Mouse (Mus musculus) testis, adult 2 months (tissue): ENCODE results near the gene Sike1. TPM values are rescaled to one million over a fixed set of nuclear protein-coding genes. Genes with fewer than 3 reads are reported as not detected.

Experiments used
- H3K27ac ChIP-seq: fragments of 200-500 bp; 2 replicates; pipeline ENCODE4 v1.5.1; 2012; ENCODE audit warnings: low read depth, low read length; ENCODE audit not compliant: control insufficient read depth, insufficient read depth
- H3K27me3 ChIP-seq: fragments of 200-500 bp; 2 replicates; pipeline ENCODE4 v1.6.1; 2012; ENCODE audit warnings: mild to moderate bottlenecking, low read length, moderate library complexity; ENCODE audit not compliant: control insufficient read depth, insufficient read depth
- H3K36me3 ChIP-seq: fragments of 200-500 bp; 2 replicates; pipeline ENCODE4 v1.6.1; 2012; ENCODE audit warnings: mild to moderate bottlenecking, low read length; ENCODE audit not compliant: control insufficient read depth, insufficient read depth
- H3K4me1 ChIP-seq: fragments of 200-500 bp; 2 replicates; pipeline ENCODE4 v1.6.1; 2012; ENCODE audit warnings: low read length; ENCODE audit not compliant: control insufficient read depth, insufficient read depth
- H3K4me3 ChIP-seq: fragments of 200-500 bp; 2 replicates; pipeline ENCODE4 v1.5.1; 2012; ENCODE audit warnings: low read depth, mild to moderate bottlenecking, low read length, moderate library complexity, mixed read lengths; ENCODE audit not compliant: control insufficient read depth
- CTCF ChIP-seq: fragments of 200-500 bp; IDR thresholded peaks from 2 replicates; pipeline ENCODE4 v1.5.1; 2012; ENCODE audit warnings: low read depth, mild to moderate bottlenecking, inconsistent platforms, low read length, moderate library complexity; ENCODE audit not compliant: control insufficient read depth, insufficient read depth, insufficient replicate concordance
- POLR2A ChIP-seq: fragments of 200-500 bp; IDR thresholded peaks from 2 replicates; pipeline ENCODE4 v1.6.1; 2012; ENCODE audit warnings: low read depth, mild to moderate bottlenecking, inconsistent platforms, low read length, moderate library complexity; ENCODE audit not compliant: control insufficient read depth
- polyA plus RNA-seq: library from polyadenylated mRNA; depleted of rRNA; stranded (reverse); fragments of >200 nt; gene quantifications from 2 replicates; pipeline ENCODE4 v1.2.3, GENCODE M21; 2012; rRNA removed

Sike1 gene
- 10.2 and 16.3 TPM in 2 replicates for polyA plus RNA-seq

DNA sequence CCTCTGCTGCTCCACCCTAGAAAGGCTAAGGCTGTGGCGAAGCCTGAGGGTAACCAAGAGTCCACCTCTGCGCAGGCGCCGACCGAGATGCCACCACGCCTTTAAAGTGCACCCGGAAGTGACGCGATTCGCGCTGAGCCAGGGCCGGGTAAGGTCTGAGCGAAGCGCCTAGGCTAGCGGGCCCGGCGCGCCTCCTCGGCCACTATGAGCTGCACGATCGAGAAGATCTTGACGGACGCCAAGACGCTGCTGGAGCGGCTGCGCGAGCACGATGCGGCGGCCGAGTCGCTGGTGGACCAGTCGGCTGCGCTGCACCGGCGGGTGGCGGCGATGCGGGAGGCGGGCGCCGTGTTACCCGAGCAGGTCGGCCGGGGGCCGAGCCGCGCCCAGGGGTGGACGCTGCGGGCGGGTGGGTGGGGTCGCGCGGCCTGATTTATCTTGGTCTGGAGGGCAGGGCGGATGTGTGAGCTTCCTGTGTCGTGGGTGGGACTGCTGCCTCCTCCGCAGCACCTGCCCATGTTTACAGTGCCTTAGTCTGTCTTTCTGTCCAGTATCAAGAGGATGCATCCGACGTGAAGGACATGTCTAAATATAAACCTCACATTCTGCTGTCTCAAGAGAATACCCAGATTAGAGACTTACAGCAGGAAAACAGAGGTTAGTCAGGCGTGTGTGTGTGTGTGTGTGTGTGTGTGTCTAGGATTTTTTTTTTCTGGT, at the start of gene Sike1:
Gene Sike1, plus strand, starts transcription at position 104 of the 717 bp plus-strand sequence.
- Histone ChIP-seq H3K27ac (peak within 1 kb of the TSS; percentile 76), H3K4me1 (peaks cover 2% of the 10 kb centered on the region; the same call in 1 of the 2 replicates), H3K27me3 (no peaks in the 10 kb centered on the region), H3K36me3 (no peaks in the 10 kb centered on the region), H3K4me3 (peak within 1 kb of the TSS; percentile 89)
- TF ChIP-seq POLR2A, result peak; percentile 96
- 0 out of 2 replicates have a peak, but pooled peaks have one; percentile 13 for TF ChIP-seq CTCF

DNA sequence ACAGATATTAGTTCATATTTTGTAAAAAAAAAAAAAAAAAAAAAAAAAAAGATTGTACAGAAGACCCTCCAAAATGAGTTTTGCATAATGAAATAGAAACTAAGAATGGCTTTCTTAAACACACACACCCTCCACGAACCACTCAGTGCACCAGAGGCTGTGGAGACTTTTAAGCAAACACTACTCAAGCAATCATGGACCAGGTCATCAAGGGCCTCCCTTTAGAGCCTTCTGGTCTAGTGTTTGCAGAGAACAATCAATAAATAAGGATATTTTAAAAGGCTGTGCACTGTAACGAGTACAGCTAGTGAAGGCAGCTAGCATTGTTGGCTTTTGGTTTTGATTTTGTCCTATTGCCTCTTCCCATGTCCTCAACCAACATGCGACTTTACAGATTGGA, 49.2 kb upstream of the Sike1 start:
- no peak overlapping the region for H3K4me3 ChIP-seq
- H3K4me1 ChIP-seq, result no peaks in the 10 kb centered on the region
- H3K36me3 ChIP-seq, result no peaks in the 10 kb centered on the region
- H3K27ac ChIP-seq, result no peak overlapping the region
- TF ChIP-seq CTCF (no peak), POLR2A (no peak)
- H3K27me3 ChIP-seq, result no peaks in the 10 kb centered on the region

- no peak overlapping the region for H3K4me3 ChIP-seq
- H3K4me1 ChIP-seq, result no peaks in the 10 kb centered on the region
- no peaks in the 10 kb centered on the region for H3K27me3 ChIP-seq
- H3K36me3 ChIP-seq, result no peaks in the 10 kb centered on the region
- H3K27ac ChIP-seq, result no peak overlapping the region
- TF ChIP-seq CTCF, result no peak
- no peak for TF ChIP-seq POLR2A
Observed at GRCm38 (mm10) chr3:102946861-102947260, 48.6 kb upstream of the Sike1 start.

GRCm38 (mm10) chr3:102954476-102954875, 41.0 kb upstream of the Sike1 start:
- no peak for TF ChIP-seq CTCF
- no peak for TF ChIP-seq POLR2A
- Histone ChIP-seq H3K27me3 (no peaks in the 10 kb centered on the region), H3K4me1 (peaks cover 2% of the 10 kb centered on the region; the same call in 1 of the 2 replicates), H3K36me3 (no peaks in the 10 kb centered on the region), H3K4me3 (no peak overlapping the region), H3K27ac (no peak overlapping the region)

- Histone ChIP-seq H3K36me3 (no peaks in the 10 kb centered on the region), H3K27ac (no peak overlapping the region), H3K4me3 (no peak overlapping the region), H3K4me1 (peaks cover 2% of the 10 kb centered on the region; the same call in 1 of the 2 replicates), H3K27me3 (no peaks in the 10 kb centered on the region)
- TF ChIP-seq CTCF (no peak), POLR2A (no peak)
Observed at GRCm38 (mm10) chr3:102955143-102955542, 40.4 kb upstream of the Sike1 start.

DNA sequence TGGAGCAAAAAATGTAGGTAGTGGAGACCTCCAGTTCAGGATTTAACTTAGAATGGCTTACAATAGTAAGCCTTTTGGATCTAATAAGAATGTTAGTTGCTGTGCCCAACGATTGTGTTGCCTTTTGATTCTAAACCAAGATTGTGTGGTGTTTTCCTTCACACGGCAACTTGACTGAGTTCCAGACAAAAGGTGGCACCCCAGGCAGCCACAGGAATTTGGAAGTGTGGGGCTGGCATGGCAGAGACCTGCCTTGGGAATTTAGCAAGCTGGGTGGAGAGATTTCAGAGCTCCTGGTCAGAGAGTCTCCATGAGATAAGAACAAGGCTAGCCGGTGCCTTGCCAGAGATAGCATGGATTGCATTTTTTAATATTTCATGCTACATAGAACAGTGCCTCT, 39.9 kb upstream of the Sike1 start:
- Histone ChIP-seq H3K4me1 (peaks cover 2% of the 10 kb centered on the region; the same call in 1 of the 2 replicates), H3K4me3 (no peak overlapping the region), H3K27ac (no peak overlapping the region), H3K36me3 (no peaks in the 10 kb centered on the region), H3K27me3 (no peaks in the 10 kb centered on the region)
- TF ChIP-seq POLR2A (no peak), CTCF (no peak)

GRCm38 (mm10) chr3:102964033-102964432, 31.5 kb upstream of the Sike1 start, which contains the start of gene Nr1h5:
Nr1h5 (minus strand) TSS chr3:102964133.
- Histone ChIP-seq H3K4me1 (no peaks in the 10 kb centered on the region), H3K27me3 (no peaks in the 10 kb centered on the region), H3K36me3 (no peaks in the 10 kb centered on the region), H3K27ac (no peak within 1 kb of the TSS), H3K4me3 (no peak within 1 kb of the TSS)
- TF ChIP-seq CTCF (no peak), POLR2A (peak; percentile 56; the same call in 1 of the 2 replicates)

GRCm38 (mm10) chr3:102970067-102970466, 25.4 kb upstream of the Sike1 start:
- Histone ChIP-seq H3K4me1 (peaks cover 5% of the 10 kb centered on the region; the same call in 1 of the 2 replicates), H3K27ac (no peak overlapping the region), H3K27me3 (no peaks in the 10 kb centered on the region), H3K4me3 (no peak overlapping the region), H3K36me3 (no peaks in the 10 kb centered on the region)
- no peak for TF ChIP-seq CTCF
- TF ChIP-seq POLR2A, result no peak
